Mouse (Mus musculus) limb, embryonic 14.5 days (tissue): ENCODE measurements around the gene 1700014D04Rik. TPM values are rescaled to one million over a fixed set of nuclear protein-coding genes. Genes with fewer than 3 reads are reported as not detected.
"Not testable (repeated sequence)": the region's sequence is repeated elsewhere in the genome, so short reads cannot be mapped to it uniquely, and the experiment has no call there.

Source experiments
- ATAC-seq: fragments of 200-750 bp; cut with Nextera tagmentation; 2 replicates; pipeline ENCODE4 v1.8.0; 2017; ENCODE audit warnings: low read depth, moderate number of reproducible peaks, moderate TSS enrichment; ENCODE audit not compliant: low FRiP score
- DNase-seq: peaks from one replicate; pipeline ENCODE4 v3.0.0-alpha.2; 2015; ENCODE audit warnings: low spot score
- H3K27ac ChIP-seq: fragments of 300-500 bp; sonication (generic); replicated peaks from 2 replicates; pipeline ENCODE4 v1.5.1; 2014; ENCODE audit warnings: low read depth, mild to moderate bottlenecking, low read length, moderate library complexity, mixed read lengths
- H3K27me3 ChIP-seq: fragments of 300-500 bp; sonication (generic); 2 replicates; pipeline ENCODE4 v1.6.1; 2014; ENCODE audit warnings: low read length, mixed read lengths; ENCODE audit not compliant: control insufficient read depth, insufficient read depth
- H3K36me3 ChIP-seq: fragments of 300-500 bp; sonication (generic); 2 replicates; pipeline ENCODE4 v1.6.1; 2014; ENCODE audit warnings: mild to moderate bottlenecking, low read length, moderate library complexity, mixed read lengths; ENCODE audit not compliant: control insufficient read depth, insufficient read depth
- H3K4me1 ChIP-seq: fragments of 300-500 bp; sonication (generic); 2 replicates; pipeline ENCODE4 v1.6.1; 2014; ENCODE audit warnings: antibody characterized with exemption, low read length, mixed read lengths; ENCODE audit not compliant: control insufficient read depth, insufficient read depth
- H3K4me2 ChIP-seq: fragments of 300-500 bp; sonication (generic); replicated peaks from 2 replicates; pipeline ENCODE4 v1.6.1; 2014; ENCODE audit warnings: low read depth, mild to moderate bottlenecking, low read length, moderate library complexity; ENCODE audit not compliant: severe bottlenecking
- H3K4me3 ChIP-seq: fragments of 300-500 bp; sonication (generic); replicated peaks from 2 replicates; pipeline ENCODE4 v1.5.1; 2014; ENCODE audit warnings: low read length
- H3K9ac ChIP-seq: fragments of 300-500 bp; sonication (generic); 2 replicates; pipeline ENCODE4 v1.6.1; 2014; ENCODE audit warnings: mild to moderate bottlenecking, low read depth, low read length, moderate library complexity; ENCODE audit not compliant: severe bottlenecking
- H3K9me3 ChIP-seq: fragments of 300-500 bp; sonication (generic); 2 replicates; pipeline ENCODE4 v1.6.1; 2016; ENCODE audit warnings: low read length; ENCODE audit not compliant: control insufficient read depth
- POLR2A ChIP-seq: fragments of 200-500 bp; IDR thresholded peaks from 2 replicates; pipeline ENCODE4 v1.8.0; 2012; ENCODE audit warnings: inconsistent platforms, mild to moderate bottlenecking, moderate library complexity, borderline replicate concordance; ENCODE audit not compliant: insufficient read depth, insufficient read length; ENCODE audit errors: extremely low read depth
- WGBS: fragments of 180-500 bp; shearing (Covaris S2); extraction: QIAGEN DNeasy Blood & Tissue Kit; methylation state at CpG from one replicate; pipeline ENCODE4 v1.1.7; 2014; 5-methylcytosine and 5-hydroxymethylcytosine counted together
- polyA plus RNA-seq, 2 experiments: library from polyadenylated mRNA; depleted of rRNA in 1 of 2; stranded (reverse) in 1 of 2; unstranded in 1 of 2; fragments of >200 nt; fragmentation: Nextera tagmentation in 1 of 2; extraction: Ambion mirVana in 1 of 2; gene quantifications; 2 replicates each; pipeline versions ENCODE4 v1.2.1 to v1.2.3; 2012 to 2014

Gene 1700014D04Rik
- 0.05 TPM in 1 of 2 replicates, not detected in the other for polyA plus RNA-seq (2012; rRNA removed)
- not detected in 2 replicates for polyA plus RNA-seq (2014; fragmentation: Nextera tagmentation; extraction: Ambion mirVana)

DNA sequence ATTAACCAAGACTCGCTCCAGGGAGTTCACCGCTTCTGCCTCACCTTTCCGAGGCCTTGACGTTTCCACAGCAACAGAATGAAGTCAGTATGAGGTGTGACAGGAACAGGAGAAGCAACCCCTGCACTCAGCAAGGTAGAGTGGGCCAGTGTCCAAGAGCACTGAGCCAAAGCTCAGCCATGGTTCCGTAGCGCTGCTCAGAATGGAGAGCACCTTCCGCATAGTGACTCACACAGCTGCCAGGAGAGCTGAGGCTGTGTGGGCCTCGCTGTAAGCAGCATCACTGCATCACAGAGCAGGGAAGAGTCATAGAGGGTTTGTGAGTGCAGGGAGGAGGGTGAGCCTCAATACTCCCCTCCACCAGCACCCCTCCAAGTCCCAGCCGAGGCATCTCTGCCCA lies at the start of gene 1700014D04Rik:
1700014D04Rik (minus strand) TSS at position 42 of the 400 bp plus-strand sequence.
- DNase-seq: no peak
- WGBS: 78% methylated on average over 9 of the region's 9 CpGs
- no peak within 1 kb of the TSS for H3K4me2 ChIP-seq

DNA sequence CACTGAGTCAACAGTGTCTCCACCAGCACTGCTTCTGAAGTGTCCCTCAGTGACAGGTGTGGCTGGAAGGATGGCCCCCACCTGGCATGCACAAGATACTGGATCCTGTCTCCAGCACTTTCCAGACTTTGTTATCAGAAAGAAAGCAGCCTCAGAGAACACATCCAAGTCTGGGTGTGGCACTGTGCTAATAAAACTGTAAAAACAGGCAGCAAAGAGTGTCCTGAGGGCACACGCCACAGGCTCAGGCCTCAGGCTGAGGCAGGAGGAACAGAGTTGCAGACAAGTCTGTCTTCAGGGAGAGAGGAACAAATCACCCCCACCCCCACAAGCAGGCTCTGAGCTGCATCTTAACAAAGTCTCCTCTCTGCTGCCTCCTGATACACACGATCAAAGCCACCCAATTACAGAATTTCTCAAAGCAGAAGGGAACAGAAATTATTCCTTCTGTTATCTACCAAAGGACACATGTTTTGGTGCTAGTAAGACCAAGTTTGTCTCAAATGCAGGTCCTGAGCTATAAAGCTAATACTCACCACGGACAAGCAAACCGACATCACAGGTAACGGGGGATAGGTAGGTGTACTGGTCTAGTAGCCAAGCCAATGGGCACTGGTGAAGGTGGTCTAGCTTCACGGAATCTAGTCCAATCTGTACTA lies 49.4 kb upstream of the 1700014D04Rik start:
- Histone ChIP-seq H3K4me1 (no peaks in the 10 kb centered on the region), H3K9me3 (no peaks in the 10 kb centered on the region), H3K9ac (no peak overlapping the region), H3K36me3 (peaks cover 100% of the 10 kb centered on the region), H3K4me2 (no peak overlapping the region), H3K4me3 (no peak overlapping the region), H3K27me3 (no peaks in the 10 kb centered on the region), H3K27ac (no peak overlapping the region)
- TF ChIP-seq POLR2A: no peak
- no peak for ATAC-seq
- WGBS: 91% methylated on average over 6 of the region's 6 CpGs
- no peak for DNase-seq

More for the DNA sequence above, at the start of gene 1700014D04Rik:
- no peak for TF ChIP-seq POLR2A
- no peaks in the 10 kb centered on the region for H3K9me3 ChIP-seq
- ATAC-seq: no peak
- no peaks in the 10 kb centered on the region for H3K36me3 ChIP-seq
- H3K27me3 ChIP-seq: no peaks in the 10 kb centered on the region
- no peak within 1 kb of the TSS for H3K9ac ChIP-seq
- H3K4me1 ChIP-seq: no peaks in the 10 kb centered on the region
- H3K4me3 ChIP-seq: no peak within 1 kb of the TSS
- H3K27ac ChIP-seq: no peak within 1 kb of the TSS

DNA sequence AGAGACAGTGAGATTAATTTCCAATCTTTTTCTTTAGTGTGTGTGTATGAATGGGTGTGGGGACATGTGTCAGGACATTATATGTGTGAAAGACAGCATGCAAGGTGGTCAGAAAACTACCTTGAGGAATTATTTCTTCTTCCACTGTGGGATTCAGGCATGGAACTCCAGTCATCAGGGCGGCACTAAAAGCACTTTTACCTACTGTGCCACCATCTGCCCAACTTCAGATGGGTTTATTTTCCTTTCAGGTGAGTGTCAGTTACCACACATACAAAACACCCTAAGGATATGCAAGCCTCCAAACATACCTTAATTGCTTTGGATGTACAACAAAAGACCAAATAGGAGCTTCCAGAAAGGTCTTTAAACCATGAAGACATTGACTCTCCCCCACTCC lies 48.2 kb upstream of the 1700014D04Rik start:
- Histone ChIP-seq H3K4me2 (no peak overlapping the region), H3K9ac (no peak overlapping the region), H3K4me3 (no peak overlapping the region), H3K9me3 (no peaks in the 10 kb centered on the region), H3K27me3 (no peaks in the 10 kb centered on the region), H3K36me3 (peaks cover 100% of the 10 kb centered on the region), H3K4me1 (no peaks in the 10 kb centered on the region), H3K27ac (no peak overlapping the region)
- ATAC-seq (no peak), DNase-seq (no peak)
- no peak for TF ChIP-seq POLR2A
- WGBS: 88% methylated on average over 1 of the region's 1 CpGs

DNA sequence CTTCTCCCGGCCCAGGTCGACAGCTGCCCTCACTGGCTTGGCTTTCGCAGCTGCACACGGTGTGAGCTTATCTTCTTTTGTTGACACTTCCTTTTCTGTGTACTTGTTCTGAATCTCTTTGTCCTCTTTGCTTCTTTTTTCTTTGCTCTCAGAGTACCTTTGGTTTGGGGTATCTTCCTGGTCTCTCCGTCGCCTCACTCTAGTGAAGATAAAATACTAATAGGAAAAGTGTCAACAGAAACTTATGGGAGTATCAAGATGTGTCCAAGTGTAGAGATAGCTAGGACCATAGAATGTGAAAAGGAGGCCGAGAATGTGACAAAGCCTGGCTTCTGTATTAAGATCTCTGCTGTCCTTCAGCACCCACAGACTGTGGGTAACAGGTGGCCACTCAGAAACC lies 35.6 kb upstream of the 1700014D04Rik start, which contains the start of gene Gm49354:
Gm49354 (minus strand) TSS at position 101 of the 400 bp plus-strand sequence.
- Histone ChIP-seq H3K4me3 (no peak within 1 kb of the TSS), H3K36me3 (peaks cover 98% of the 10 kb centered on the region), H3K9me3 (no peaks in the 10 kb centered on the region), H3K4me1 (no peaks in the 10 kb centered on the region), H3K27me3 (no peaks in the 10 kb centered on the region), H3K4me2 (no peak within 1 kb of the TSS), H3K9ac (no peak within 1 kb of the TSS), H3K27ac (no peak within 1 kb of the TSS)
- no peak for ATAC-seq
- no peak for DNase-seq
- TF ChIP-seq POLR2A: no peak
- 97% methylated on average over 7 of the region's 7 CpGs for WGBS

DNA sequence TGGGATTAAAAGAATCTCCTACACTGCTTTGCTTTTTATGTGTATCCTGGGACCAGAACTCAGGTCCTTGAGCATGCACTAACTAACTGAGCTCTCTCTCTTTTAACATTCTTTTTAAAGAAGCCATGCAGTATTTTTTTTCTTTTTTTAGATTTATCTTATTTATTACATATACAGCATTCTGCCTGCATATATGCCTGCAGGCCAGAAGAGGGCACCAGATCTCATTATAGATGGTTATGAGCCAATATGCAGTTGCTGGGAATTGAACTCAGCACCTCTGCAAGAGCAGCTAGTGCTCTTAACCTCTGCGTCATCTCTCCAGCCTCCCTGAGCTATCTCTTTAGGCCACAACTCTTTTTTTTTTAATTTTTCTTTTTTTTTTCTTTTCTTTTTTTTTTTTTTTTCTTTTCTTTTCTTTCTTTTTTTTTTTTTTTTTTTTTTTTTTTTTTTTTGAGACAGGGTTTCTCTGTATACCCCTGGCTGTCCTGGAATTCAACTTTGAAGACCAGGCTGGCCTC lies 33.3 kb upstream of the 1700014D04Rik start:
- ATAC-seq, H3K4me3 ChIP-seq, H3K27me3 ChIP-seq, DNase-seq, H3K4me1 ChIP-seq, H3K4me2 ChIP-seq, H3K9me3 ChIP-seq, H3K27ac ChIP-seq, H3K9ac ChIP-seq: not testable (repeated sequence)
- H3K36me3 ChIP-seq: peaks cover 97% of the 10 kb centered on the region
- WGBS: 98% methylated on average over 1 of the region's 1 CpGs
